Comparison of ENCODE assay signal across 8 mouse cellular contexts in genomic region chr9:32540061-32540405, GRCm38 (mm10). TPM values are rescaled to one million over a fixed set of nuclear protein-coding genes. Genes with fewer than 3 reads are reported as not detected.
A peak's percentile ranks its signal among the peaks of the same experiment; 100 is the strongest.
DNase-seq lines count a peak whose midpoint lies in the region; ATAC-seq and TF ChIP-seq lines count a peak whose summit lies in the region.

No protein-coding gene starts in this region.

- peaks cover 0 to 5% of the 10 kb centered on the region in 2 experiments for H3K36me3 ChIP-seq in CH12.LX (replicated peaks in 1 of 2; ENCODE audit: control insufficient read depth in 1 of 2, insufficient read depth in 1 of 2, low read length in 1 of 2)
- no peaks in the 10 kb centered on the region for H3K36me3 ChIP-seq in forebrain, embryonic 13.5 days (ENCODE audit: poor library complexity, severe bottlenecking)
- H3K36me3 ChIP-seq in limb, embryonic 10.5 days: peaks cover 24% of the 10 kb centered on the region
- H3K36me3 ChIP-seq in midbrain, embryonic 11.5 days (ENCODE audit: control insufficient read depth, insufficient read depth, low read length): no peaks in the 10 kb centered on the region

- peak overlapping the region; percentile 76 for H3K4me2 ChIP-seq in CH12.LX (ENCODE audit: insufficient read depth, low read depth, poor library complexity, severe bottlenecking)
- peak overlapping the region; percentile 85 for H3K4me2 ChIP-seq in forebrain, embryonic 13.5 days
- peak overlapping the region; percentile 99 for H3K4me2 ChIP-seq in midbrain, embryonic 11.5 days

- H3K9me3 ChIP-seq in CH12.LX (replicated peaks; ENCODE audit: low read length): peaks cover 6% of the 10 kb centered on the region
- no peaks in the 10 kb centered on the region for H3K9me3 ChIP-seq in forebrain, embryonic 13.5 days (replicated peaks)
- H3K9me3 ChIP-seq in limb, embryonic 10.5 days (replicated peaks): no peaks in the 10 kb centered on the region
- no peaks in the 10 kb centered on the region for H3K9me3 ChIP-seq in midbrain, embryonic 11.5 days (ENCODE audit: control insufficient read depth, low read length)

- no peak for TF ChIP-seq CTCF in CH12.LX (conservative IDR thresholded peaks at IDR 0.05 in 1 of 2, IDR thresholded peaks at IDR 0.05 in 1 of 2; ENCODE audit: low read depth in 2 of 2, low read length in 2 of 2)

- peaks cover 52% of the 10 kb centered on the region for H3K79me2 ChIP-seq in CH12.LX (replicated peaks; ENCODE audit: control insufficient read depth, extremely low read depth, insufficient read depth, poor library complexity, severe bottlenecking)

- dilution Hi-C loops in CH12.LX (cut with MboI; ENCODE audit: extremely low pct_ligation_motif_present, extremely low pct_unique_long_range_greater_than_20kb, low sequenced_read_pairs): no loop called here

- peaks cover 14 to 44% of the 10 kb centered on the region in 2 experiments for H3K4me1 ChIP-seq in CH12.LX (ENCODE audit: control insufficient read depth in 1 of 2, insufficient read depth in 2 of 2)
- peaks cover 37% of the 10 kb centered on the region for H3K4me1 ChIP-seq in forebrain, embryonic 13.5 days
- peaks cover 51% of the 10 kb centered on the region for H3K4me1 ChIP-seq in limb, embryonic 10.5 days
- H3K4me1 ChIP-seq in midbrain, embryonic 11.5 days (ENCODE audit: control insufficient read depth, insufficient read depth, low read length): peaks cover 32% of the 10 kb centered on the region

- no peaks in the 10 kb centered on the region for H3K27me3 ChIP-seq in CH12.LX (replicated peaks)
- peaks cover 81% of the 10 kb centered on the region for H3K27me3 ChIP-seq in forebrain, embryonic 13.5 days
- no peaks in the 10 kb centered on the region for H3K27me3 ChIP-seq in limb, embryonic 10.5 days (ENCODE audit: low read depth, poor library complexity, severe bottlenecking)
- H3K27me3 ChIP-seq in midbrain, embryonic 11.5 days (ENCODE audit: control insufficient read depth, insufficient read depth, low read length): peaks cover 52% of the 10 kb centered on the region

- H3K4me3 ChIP-seq in CH12.LX (replicated peaks in 1 of 3; ENCODE audit: low read depth in 2 of 3, low read length in 2 of 3, poor library complexity in 1 of 3): peak overlapping the region; percentile 87 to 96 (median 92)
- H3K4me3 ChIP-seq in forebrain, embryonic 13.5 days: peak overlapping the region; percentile 50
- H3K4me3 ChIP-seq in limb, embryonic 10.5 days: peak overlapping the region; percentile 98
- H3K4me3 ChIP-seq in midbrain, embryonic 11.5 days (ENCODE audit: low read depth, low read length): peak overlapping the region; percentile 58

- H3K9ac ChIP-seq in CH12.LX (ENCODE audit: insufficient read depth, low read depth): peak overlapping the region; percentile 99
- peak overlapping the region; percentile 67 for H3K9ac ChIP-seq in forebrain, embryonic 13.5 days
- peak overlapping the region; percentile 65 for H3K9ac ChIP-seq in midbrain, embryonic 11.5 days (ENCODE audit: low read length)

- in situ Hi-C loops in CH12.LX (cut with MboI; ENCODE audit: low pct_ligation_motif_present, low pct_unique_long_range_greater_than_20kb, low sequenced_read_pairs): no loop called here

- TF ChIP-seq POLR2A in CH12.LX (IDR thresholded peaks at IDR 0.05; ENCODE audit: low read depth, low read length): peak; percentile 48; the same call in 1 of the 2 replicates

- no peak for DNase-seq in frontal cortex, postnatal 14 days (ENCODE audit: low spot score in 2 of 2)
- peak; percentile 96 for DNase-seq in CH12.LX (ENCODE audit: extremely low read depth)
- DNase-seq in limb, embryonic 10.5 days (ENCODE audit: low spot score): no peak
- no peak for DNase-seq in midbrain, embryonic 11.5 days (ENCODE audit: low spot score, missing footprints)
- DNase-seq in thymus, postnatal 36 days: peak; percentile 59 to 67
- DNase-seq in frontal cortex, postnatal 10 days (ENCODE audit: low spot score in 2 of 2): no peak

- TF ChIP-seq EP300 in CH12.LX (IDR thresholded peaks at IDR 0.05; ENCODE audit: low read length): peak; percentile 86

- ATAC-seq in frontal cortex, adult (ENCODE audit: low TSS enrichment): peak; percentile 34; the same call in 1 of the 2 replicates
- ATAC-seq in forebrain, embryonic 13.5 days: peak; percentile 55
- ATAC-seq in midbrain, embryonic 11.5 days (ENCODE audit: low FRiP score): peak; percentile 17

- WGBS in forebrain, embryonic 13.5 days: 3% methylated on average over 13 of the region's 13 CpGs
- WGBS in limb, embryonic 10.5 days: under 1% methylated on average over 13 of the region's 13 CpGs
- WGBS in midbrain, embryonic 11.5 days: under 1% methylated on average over 13 of the region's 13 CpGs

- TF ChIP-seq RAD21 in CH12.LX (IDR thresholded peaks at IDR 0.05; ENCODE audit: low read depth, low read length): peak; percentile 19

- H3K27ac ChIP-seq in CH12.LX (ENCODE audit: insufficient read depth, low read depth): peak overlapping the region; percentile 87
- no peak overlapping the region for H3K27ac ChIP-seq in forebrain, embryonic 13.5 days
- H3K27ac ChIP-seq in limb, embryonic 10.5 days: peak overlapping the region; percentile 99
- no peak overlapping the region for H3K27ac ChIP-seq in midbrain, embryonic 11.5 days (ENCODE audit: low read depth, low read length)

TF ChIP-seq in CH12.LX, 34 proteins besides CTCF, POLR2A, EP300 and RAD21:
- TF ChIP-seq MAX (IDR thresholded peaks at IDR 0.05; ENCODE audit: low read length) (peak; percentile 77; the same call in 1 of the 2 replicates), JUN (IDR thresholded peaks at IDR 0.05; ENCODE audit: insufficient read depth, low read depth, low read length) (no peak), E2F4 (IDR thresholded peaks at IDR 0.05; ENCODE audit: insufficient replicate concordance, low read depth, low read length) (no peak), MAZ (IDR thresholded peaks at IDR 0.05; ENCODE audit: low read depth, low read length) (peak; percentile 84; the same call in 1 of the 2 replicates), IRF4 (IDR thresholded peaks at IDR 0.05; ENCODE audit: low read depth, low read length) (peak; percentile 88), MEF2A (IDR thresholded peaks at IDR 0.05; ENCODE audit: borderline replicate concordance, low read depth, low read length) (peak; percentile 83), BHLHE40 (IDR thresholded peaks at IDR 0.05; ENCODE audit: low read depth, low read length) (peak; percentile 98), USF2 (conservative IDR thresholded peaks at IDR 0.05; ENCODE audit: low read depth, low read length) (no peak), TBP (conservative IDR thresholded peaks at IDR 0.05; ENCODE audit: low read depth, low read length) (0 out of 2 replicates have a peak, but pooled peaks have one; percentile 53), JUND (conservative IDR thresholded peaks at IDR 0.05; ENCODE audit: low read depth, low read length) (no peak), ZKSCAN1 (IDR thresholded peaks at IDR 0.05; ENCODE audit: borderline replicate concordance, low read depth, low read length) (no peak), PAX5 (IDR thresholded peaks at IDR 0.05; ENCODE audit: low read length) (no peak), NRF1 (IDR thresholded peaks at IDR 0.05; ENCODE audit: low read depth, low read length) (peak; percentile 60), UBTF (IDR thresholded peaks at IDR 0.05; ENCODE audit: low read depth, low read length) (peak; percentile 71; the same call in 1 of the 2 replicates), RCOR1 (conservative IDR thresholded peaks at IDR 0.05; ENCODE audit: low read depth, low read length) (peak; percentile 93), TCF12 (IDR thresholded peaks at IDR 0.05; ENCODE audit: low read depth, low read length) (peak; percentile 89), GABPA (IDR thresholded peaks at IDR 0.05; ENCODE audit: insufficient replicate concordance, low read depth, low read length) (no peak), POLR2AphosphoS2 (IDR thresholded peaks at IDR 0.05; ENCODE audit: low read depth, low read length) (peak; percentile 78; the same call in 1 of the 2 replicates), ZC3H11A (IDR thresholded peaks at IDR 0.05; ENCODE audit: low read depth, low read length) (no peak), SMC3 (IDR thresholded peaks at IDR 0.05; ENCODE audit: low read depth, low read length) (peak; percentile 42), ELF1 (IDR thresholded peaks at IDR 0.05; ENCODE audit: low read depth, low read length) (peak; percentile 71), MXI1 (IDR thresholded peaks at IDR 0.05; ENCODE audit: low read depth, low read length) (peak; percentile 86; the same call in 1 of the 2 replicates), MYC (IDR thresholded peaks at IDR 0.05; ENCODE audit: low read depth, low read length) (peak; percentile 70; the same call in 1 of the 2 replicates), ZNF384 (IDR thresholded peaks at IDR 0.05; ENCODE audit: low read depth, low read length) (peak; percentile 50; the same call in 1 of the 2 replicates), NELFE (IDR thresholded peaks at IDR 0.05; ENCODE audit: low read depth, low read length) (peak; percentile 71), CHD2 (IDR thresholded peaks at IDR 0.05; ENCODE audit: low read length) (peak; percentile 91), MAFK (IDR thresholded peaks at IDR 0.05; ENCODE audit: insufficient replicate concordance, low read length) (0 out of 2 replicates have a peak, but pooled peaks have one; percentile 60), ETS1 (conservative IDR thresholded peaks at IDR 0.05; ENCODE audit: low read depth, low read length) (peak; percentile 92), ZMIZ1 (IDR thresholded peaks at IDR 0.05; ENCODE audit: low read depth, low read length) (peak; percentile 71; the same call in 1 of the 2 replicates), CHD1 (IDR thresholded peaks at IDR 0.05; ENCODE audit: low read depth, low read length) (0 out of 2 replicates have a peak, but pooled peaks have one; percentile 55), SIN3A (IDR thresholded peaks at IDR 0.05; ENCODE audit: low read length) (peak; percentile 91), KAT2A (IDR thresholded peaks at IDR 0.05; ENCODE audit: insufficient replicate concordance, low read length) (peak; percentile 73; the same call in 1 of the 2 replicates), HCFC1 (IDR thresholded peaks at IDR 0.05; ENCODE audit: low read depth, low read length) (peak; percentile 47), USF1 (IDR thresholded peaks at IDR 0.05; ENCODE audit: low read depth, low read length) (no peak)

RNA-seq across cellular contexts. Expression of gene Fli1, which starts 2.6 kb away (rescaled TPM):
- total RNA-seq in CH12.LX (2012; rRNA removed) (20.8 and 23.3 TPM in 2 replicates), CH12.LX (2014; rRNA removed) (29.3 TPM in 2 replicates)
- polyA plus RNA-seq in CH12.LX (2012; ENCODE audit: insufficient read length, low read depth): 20.3 and 20.6 TPM in 2 replicates
- polyA plus RNA-seq in forebrain, embryonic 13.5 days (2015; fragmentation: Nextera tagmentation; extraction: Ambion mirVana): 7.0 TPM in 2 replicates
- 50.6 and 71.2 TPM in 2 replicates for polyA plus RNA-seq in limb, embryonic 10.5 days (2016; fragmentation: Nextera tagmentation; extraction: Ambion mirVana)
- polyA plus RNA-seq in midbrain, embryonic 11.5 days (2014; fragmentation: Nextera tagmentation; extraction: Ambion mirVana): 12.6 and 12.8 TPM in 2 replicates

Comparison
In these comparisons a context has a peak if more than half of its experiments do, and no peak if none do; other contexts are left out.
1. DNase-seq: peak in CH12.LX (single experiment) and thymus, postnatal 36 days (2 of 2); none in frontal cortex, postnatal 14 days (0 of 2), limb, embryonic 10.5 days (single experiment), midbrain, embryonic 11.5 days (single experiment) and frontal cortex, postnatal 10 days (0 of 2).
2. H3K27ac ChIP-seq: peak in CH12.LX (single experiment) and limb, embryonic 10.5 days (single experiment); none in forebrain, embryonic 13.5 days (single experiment) and midbrain, embryonic 11.5 days (single experiment).
3. Peak in every context shown above with its lines, with median percentiles within 50 percentile points of each other: ATAC-seq, H3K4me2 ChIP-seq, H3K4me3 ChIP-seq and H3K9ac ChIP-seq.